Mouse (Mus musculus): Measurements from ENCODE around the gene Pxylp1. TPM values are rescaled to one million over a fixed set of nuclear protein-coding genes. Genes with fewer than 3 reads are reported as not detected.

The Pxylp1 gene
- total RNA-seq, 1 experiment = 3.6 TPM

- Histone ChIP-seq H3K4me3 (ENCODE audit: insufficient read depth in 1 of 2, low read depth in 1 of 2, low read length in 2 of 2, poor library complexity in 1 of 2, severe bottlenecking in 1 of 2) (no peak overlapping the region), H3K9ac (ENCODE audit: insufficient read depth, low read depth, low read length, poor library complexity, severe bottlenecking) (no peak overlapping the region), H3K27ac (ENCODE audit: insufficient read depth, low read depth, low read length, poor library complexity, severe bottlenecking) (no peak overlapping the region), H3K9me3 (ENCODE audit: control insufficient read depth, insufficient read depth, low read depth, low read length) (no peaks in the 10 kb centered on the region), H3K36me3 (ENCODE audit: control insufficient read depth, insufficient read depth, low read length, poor library complexity, severe bottlenecking) (no peaks in the 10 kb centered on the region), H3K4me1 (ENCODE audit: control insufficient read depth in 2 of 2, insufficient read depth in 2 of 2, low read length in 2 of 2, poor library complexity in 1 of 2) (peaks cover 2 to 25% of the 10 kb centered on the region in 2 experiments)
- no peak for DNase-seq (ENCODE audit: low read depth, low spot score)
- TF ChIP-seq HCFC1 (IDR thresholded peaks at IDR 0.05; ENCODE audit: borderline replicate concordance, insufficient read depth, low read length) (no peak), ZC3H11A (IDR thresholded peaks at IDR 0.05; ENCODE audit: borderline replicate concordance, low read depth, low read length) (no peak), CHD2 (IDR thresholded peaks at IDR 0.05; ENCODE audit: low read depth, low read length) (no peak), MAFK (IDR thresholded peaks at IDR 0.05; ENCODE audit: insufficient read depth, low read depth, low read length) (no peak), ZNF384 (IDR thresholded peaks at IDR 0.05; ENCODE audit: low read depth, low read length) (no peak)
- in situ Hi-C loops (cut with MboI; ENCODE audit: low sequenced_read_pairs in 2 of 2, unreplicated experiment in 2 of 2) = no loop called here
These were observed 57.0 kb downstream of the Pxylp1 start for GRCm38 (mm10) chr9:96835374-96835921.

- H3K4me3 ChIP-seq (ENCODE audit: insufficient read depth in 1 of 2, low read depth in 1 of 2, low read length in 2 of 2, poor library complexity in 1 of 2, severe bottlenecking in 1 of 2) = no peak overlapping the region
- H3K9ac ChIP-seq (ENCODE audit: insufficient read depth, low read depth, low read length, poor library complexity, severe bottlenecking) = no peak overlapping the region
- H3K9me3 ChIP-seq (ENCODE audit: control insufficient read depth, insufficient read depth, low read depth, low read length) = no peaks in the 10 kb centered on the region
- peak overlapping the region; percentile 40; the same call in 1 of the 2 replicates for H3K27ac ChIP-seq (ENCODE audit: insufficient read depth, low read depth, low read length, poor library complexity, severe bottlenecking)
- DNase-seq (ENCODE audit: low read depth, low spot score) = peak; percentile 67
- in situ Hi-C loops (cut with MboI; ENCODE audit: low sequenced_read_pairs in 2 of 2, unreplicated experiment in 2 of 2) = no loop called here
- H3K4me1 ChIP-seq (ENCODE audit: control insufficient read depth in 2 of 2, insufficient read depth in 2 of 2, low read length in 2 of 2, poor library complexity in 1 of 2) = peaks cover 2 to 25% of the 10 kb centered on the region in 2 experiments
- TF ChIP-seq HCFC1 (IDR thresholded peaks at IDR 0.05; ENCODE audit: borderline replicate concordance, insufficient read depth, low read length) (no peak; the same call in 1 of the 2 replicates), MAFK (IDR thresholded peaks at IDR 0.05; ENCODE audit: insufficient read depth, low read depth, low read length) (no peak), ZC3H11A (IDR thresholded peaks at IDR 0.05; ENCODE audit: borderline replicate concordance, low read depth, low read length) (no peak)
- no peaks in the 10 kb centered on the region for H3K36me3 ChIP-seq (ENCODE audit: control insufficient read depth, insufficient read depth, low read length, poor library complexity, severe bottlenecking)
These were observed 58.9 kb downstream of the Pxylp1 start for GRCm38 (mm10) chr9:96833606-96834005.

GRCm38 (mm10) chr9:96832516-96832915 lies 60.0 kb downstream of the Pxylp1 start:
- H3K9ac ChIP-seq (ENCODE audit: insufficient read depth, low read depth, low read length, poor library complexity, severe bottlenecking) = no peak overlapping the region
- peaks cover 2 to 18% of the 10 kb centered on the region in 2 experiments for H3K4me1 ChIP-seq (ENCODE audit: control insufficient read depth in 2 of 2, insufficient read depth in 2 of 2, low read length in 2 of 2, poor library complexity in 1 of 2)
- no peaks in the 10 kb centered on the region for H3K36me3 ChIP-seq (ENCODE audit: control insufficient read depth, insufficient read depth, low read length, poor library complexity, severe bottlenecking)
- no peaks in the 10 kb centered on the region for H3K9me3 ChIP-seq (ENCODE audit: control insufficient read depth, insufficient read depth, low read depth, low read length)
- TF ChIP-seq HCFC1 (IDR thresholded peaks at IDR 0.05; ENCODE audit: borderline replicate concordance, insufficient read depth, low read length) (no peak), MAFK (IDR thresholded peaks at IDR 0.05; ENCODE audit: insufficient read depth, low read depth, low read length) (no peak), ZC3H11A (IDR thresholded peaks at IDR 0.05; ENCODE audit: borderline replicate concordance, low read depth, low read length) (no peak), ZNF384 (IDR thresholded peaks at IDR 0.05; ENCODE audit: low read depth, low read length) (no peak), CHD2 (IDR thresholded peaks at IDR 0.05; ENCODE audit: low read depth, low read length) (no peak)
- H3K4me3 ChIP-seq (ENCODE audit: insufficient read depth in 1 of 2, low read depth in 1 of 2, low read length in 2 of 2, poor library complexity in 1 of 2, severe bottlenecking in 1 of 2) = no peak overlapping the region
- DNase-seq (ENCODE audit: low read depth, low spot score) = no peak
- H3K27ac ChIP-seq (ENCODE audit: insufficient read depth, low read depth, low read length, poor library complexity, severe bottlenecking) = no peak overlapping the region
- in situ Hi-C loops (cut with MboI; ENCODE audit: low sequenced_read_pairs in 2 of 2, unreplicated experiment in 2 of 2) = no loop called here

GRCm38 (mm10) chr9:96830856-96831359 lies 61.6 kb downstream of the Pxylp1 start:
- no peak overlapping the region for H3K9ac ChIP-seq (ENCODE audit: insufficient read depth, low read depth, low read length, poor library complexity, severe bottlenecking)
- no peaks in the 10 kb centered on the region for H3K36me3 ChIP-seq (ENCODE audit: control insufficient read depth, insufficient read depth, low read length, poor library complexity, severe bottlenecking)
- H3K4me1 ChIP-seq (ENCODE audit: control insufficient read depth in 2 of 2, insufficient read depth in 2 of 2, low read length in 2 of 2, poor library complexity in 1 of 2) = peaks cover 4 to 17% of the 10 kb centered on the region in 2 experiments
- no peak for DNase-seq (ENCODE audit: low read depth, low spot score)
- in situ Hi-C loops (cut with MboI; ENCODE audit: low sequenced_read_pairs in 2 of 2, unreplicated experiment in 2 of 2) = no loop called here
- H3K27ac ChIP-seq (ENCODE audit: insufficient read depth, low read depth, low read length, poor library complexity, severe bottlenecking) = no peak overlapping the region
- H3K9me3 ChIP-seq (ENCODE audit: control insufficient read depth, insufficient read depth, low read depth, low read length) = no peaks in the 10 kb centered on the region
- TF ChIP-seq ZNF384 (IDR thresholded peaks at IDR 0.05; ENCODE audit: low read depth, low read length) (no peak), ZC3H11A (IDR thresholded peaks at IDR 0.05; ENCODE audit: borderline replicate concordance, low read depth, low read length) (no peak), HCFC1 (IDR thresholded peaks at IDR 0.05; ENCODE audit: borderline replicate concordance, insufficient read depth, low read length) (no peak), MAFK (IDR thresholded peaks at IDR 0.05; ENCODE audit: insufficient read depth, low read depth, low read length) (no peak), CHD2 (IDR thresholded peaks at IDR 0.05; ENCODE audit: low read depth, low read length) (no peak)
- H3K4me3 ChIP-seq (ENCODE audit: insufficient read depth in 1 of 2, low read depth in 1 of 2, low read length in 2 of 2, poor library complexity in 1 of 2, severe bottlenecking in 1 of 2) = no peak overlapping the region

Measured in ES-E14 (cell line).